Mouse (Mus musculus) heart, adult 2 months (tissue): Measurements from ENCODE around the gene Kcnn3.

Source experiments
- CTCF ChIP-seq: fragments of 200-600 bp; IDR thresholded peaks from 2 replicates; pipeline ENCODE4 v1.8.1; 2022; ENCODE audit warnings: antibody characterized with exemption, mild to moderate bottlenecking, moderate library complexity
- EP300 ChIP-seq: fragments of 200-500 bp; IDR thresholded peaks from 2 replicates; pipeline ENCODE4 v1.6.1; 2011; ENCODE audit warnings: low read depth, low read length, control low read depth; ENCODE audit not compliant: insufficient read depth

- TF ChIP-seq CTCF (no peak), EP300 (no peak)
Measured at GRCm38 (mm10) chr3:89659938-89660620, 140.1 kb downstream of the Kcnn3 start.
